Mouse (Mus musculus) lung, postnatal 10 days (tissue): Measurements from ENCODE around the gene Zfp518a.

Experiments used
- DNase-seq: peaks from one replicate; pipeline ENCODE4 v3.0.0; 2021

Zfp518a gene

GRCm38 (mm10) chr19:40894519-40895392 lies at the start of gene Zfp518a:
Gene Zfp518a, plus strand, starts transcription at chr19:40894705.
- DNase-seq, result peak; percentile 91

- DNase-seq, result no peak
Observed at GRCm38 (mm10) chr19:40844731-40845130, 49.8 kb upstream of the Zfp518a start.

- DNase-seq, result no peak
Observed at GRCm38 (mm10) chr19:40849391-40849790, 45.1 kb upstream of the Zfp518a start.

- peak; percentile 73 for DNase-seq
Observed at GRCm38 (mm10) chr19:40859555-40859954, 35.0 kb upstream of the Zfp518a start.

GRCm38 (mm10) chr19:40868284-40868683 lies 26.2 kb upstream of the Zfp518a start:
- DNase-seq, result peak; percentile 23

- no peak for DNase-seq
Observed at GRCm38 (mm10) chr19:40869425-40870105, 24.9 kb upstream of the Zfp518a start.

GRCm38 (mm10) chr19:40872955-40873665 lies 21.4 kb upstream of the Zfp518a start:
- DNase-seq, result peak; percentile 96

- no peak for DNase-seq
Observed at GRCm38 (mm10) chr19:40881700-40882099, 12.8 kb upstream of the Zfp518a start.

- no peak for DNase-seq
Observed at GRCm38 (mm10) chr19:40888887-40889286, 5.6 kb upstream of the Zfp518a start.

GRCm38 (mm10) chr19:40894071-40894506 lies 416 bp upstream of the Zfp518a start:
- no peak for DNase-seq

- no peak for DNase-seq
Observed at GRCm38 (mm10) chr19:40895393-40895703, 843 bp downstream of the Zfp518a start.

- no peak for DNase-seq
Observed at GRCm38 (mm10) chr19:40931581-40932369, 37.3 kb downstream of the Zfp518a start.

- no peak for DNase-seq
Observed at GRCm38 (mm10) chr19:40935376-40935775, 40.9 kb downstream of the Zfp518a start.

GRCm38 (mm10) chr19:40936038-40936437 lies 41.5 kb downstream of the Zfp518a start:
- DNase-seq, result no peak

- peak; percentile 6 for DNase-seq
Observed at GRCm38 (mm10) chr19:40943552-40943951, 49.0 kb downstream of the Zfp518a start.

GRCm38 (mm10) chr19:40946937-40947577 lies 52.6 kb downstream of the Zfp518a start:
- DNase-seq, result no peak

GRCm38 (mm10) chr19:40958981-40959380 lies 64.5 kb downstream of the Zfp518a start:
- no peak for DNase-seq

GRCm38 (mm10) chr19:40962988-40963387 lies 68.5 kb downstream of the Zfp518a start:
- DNase-seq, result peak; percentile 63

GRCm38 (mm10) chr19:40964367-40964891 lies 69.9 kb downstream of the Zfp518a start:
- DNase-seq, result no peak

- DNase-seq, result no peak
Observed at GRCm38 (mm10) chr19:40964936-40965850, 70.7 kb downstream of the Zfp518a start.
